Mouse (Mus musculus) NIH3T3 (cell line): ENCODE results near the gene Patj.
"Not testable (repeated sequence)": the region's sequence is repeated elsewhere in the genome, so short reads cannot be mapped to it uniquely, and the experiment has no call there.

Experiments used
- DNase-seq: peaks from one replicate; pipeline ENCODE4 v3.0.0-alpha.2; 2012; ENCODE audit warnings: low read depth

Patj gene

GRCm38 (mm10) chr4:98577275-98577674, 181.7 kb downstream of the Patj start:
- peak; percentile 60 for DNase-seq

GRCm38 (mm10) chr4:98577957-98578541, 182.5 kb downstream of the Patj start:
- DNase-seq, result no peak

- no peak for DNase-seq
Observed at GRCm38 (mm10) chr4:98581456-98581855, 185.9 kb downstream of the Patj start.

- no peak for DNase-seq
Observed at GRCm38 (mm10) chr4:98584023-98584422, 188.4 kb downstream of the Patj start.

- DNase-seq, result no peak
Observed at GRCm38 (mm10) chr4:98586303-98586702, 190.7 kb downstream of the Patj start.

GRCm38 (mm10) chr4:98587686-98588085, 192.1 kb downstream of the Patj start:
- DNase-seq, result peak; percentile 77

- no peak for DNase-seq
Observed at GRCm38 (mm10) chr4:98593961-98594360, 198.4 kb downstream of the Patj start.

GRCm38 (mm10) chr4:98598546-98598971, 203.0 kb downstream of the Patj start:
- peak; percentile 70 for DNase-seq

- DNase-seq, result no peak
Observed at GRCm38 (mm10) chr4:98599358-98599757, 203.8 kb downstream of the Patj start.

- peak; percentile 73 for DNase-seq
Observed at GRCm38 (mm10) chr4:98603131-98603530, 207.5 kb downstream of the Patj start.

GRCm38 (mm10) chr4:98610501-98610900, 214.9 kb downstream of the Patj start:
- no peak for DNase-seq

- no peak for DNase-seq
Observed at GRCm38 (mm10) chr4:98614395-98614794, 218.8 kb downstream of the Patj start.

GRCm38 (mm10) chr4:98619199-98619598, 223.6 kb downstream of the Patj start:
- no peak for DNase-seq

- DNase-seq, result peak; percentile 24
Observed at GRCm38 (mm10) chr4:98620986-98621784, 225.6 kb downstream of the Patj start.

GRCm38 (mm10) chr4:98622180-98622579, 226.6 kb downstream of the Patj start:
- peak; percentile 68 for DNase-seq

- peak; percentile 62 for DNase-seq
Observed at GRCm38 (mm10) chr4:98622996-98623673, 227.6 kb downstream of the Patj start.

GRCm38 (mm10) chr4:98628286-98628685, 232.7 kb downstream of the Patj start:
- DNase-seq, result no peak

GRCm38 (mm10) chr4:98629217-98629616, 233.6 kb downstream of the Patj start:
- not testable (repeated sequence) for DNase-seq

GRCm38 (mm10) chr4:98635140-98635837, 239.7 kb downstream of the Patj start:
- DNase-seq, result no peak

- DNase-seq, result no peak
Observed at GRCm38 (mm10) chr4:98638731-98639130, 243.1 kb downstream of the Patj start.

- DNase-seq, result no peak
Observed at GRCm38 (mm10) chr4:98653650-98654049, 258.1 kb downstream of the Patj start.

- no peak for DNase-seq
Observed at GRCm38 (mm10) chr4:98654419-98654821, 258.8 kb downstream of the Patj start.
